Mouse (Mus musculus): ENCODE results near the gene Fam110a. TPM values are rescaled to one million over a fixed set of nuclear protein-coding genes. Genes with fewer than 3 reads are reported as not detected.

The Fam110a gene
- total RNA-seq, 2 experiments from 2014 or later, result 7.3 to 9.7 TPM

- DNase-seq (ENCODE audit: low spot score in 2 of 2), result no peak
Observed at GRCm38 (mm10) chr2:151972880-151973594, 7.0 kb downstream of the Fam110a start.

- DNase-seq (ENCODE audit: low spot score in 2 of 2), result no peak
Observed at GRCm38 (mm10) chr2:151971748-151972147, 8.3 kb downstream of the Fam110a start.

GRCm38 (mm10) chr2:151970191-151971172, 9.5 kb downstream of the Fam110a start:
- DNase-seq (ENCODE audit: low spot score in 2 of 2), result peak; percentile 48 to 79

- DNase-seq (ENCODE audit: low spot score in 2 of 2), result no peak
Observed at GRCm38 (mm10) chr2:151969396-151969795, 10.6 kb downstream of the Fam110a start.

- DNase-seq (ENCODE audit: low spot score in 2 of 2), result no peak
Observed at GRCm38 (mm10) chr2:151968986-151969385, 11.0 kb downstream of the Fam110a start.

GRCm38 (mm10) chr2:151968451-151968850, 11.6 kb downstream of the Fam110a start:
- no peak for DNase-seq (ENCODE audit: low spot score in 2 of 2)

GRCm38 (mm10) chr2:151967792-151968191, 12.2 kb downstream of the Fam110a start:
- no peak for DNase-seq (ENCODE audit: low spot score in 2 of 2)

GRCm38 (mm10) chr2:151967176-151967750, 12.8 kb downstream of the Fam110a start:
- no peak for DNase-seq (ENCODE audit: low spot score in 2 of 2)

GRCm38 (mm10) chr2:151964052-151964451, 16.0 kb downstream of the Fam110a start:
- no peak for DNase-seq (ENCODE audit: low spot score in 2 of 2)

GRCm38 (mm10) chr2:151963319-151963718, 16.7 kb downstream of the Fam110a start:
- no peak for DNase-seq (ENCODE audit: low spot score in 2 of 2)

GRCm38 (mm10) chr2:151962474-151962873, 17.5 kb downstream of the Fam110a start:
- DNase-seq (ENCODE audit: low spot score in 2 of 2), result peak; percentile 73 to 89

GRCm38 (mm10) chr2:151961284-151962196, 18.5 kb downstream of the Fam110a start:
- no peak for DNase-seq (ENCODE audit: low spot score in 2 of 2)

- DNase-seq (ENCODE audit: low spot score in 2 of 2), result no peak
Observed at GRCm38 (mm10) chr2:151959274-151959673, 20.7 kb downstream of the Fam110a start.

GRCm38 (mm10) chr2:151956500-151957137, 23.4 kb downstream of the Fam110a start:
- peak in 1 of 2 experiments; percentile 37 for DNase-seq (ENCODE audit: low spot score in 2 of 2)

- DNase-seq (ENCODE audit: low spot score in 2 of 2), result no peak
Observed at GRCm38 (mm10) chr2:151953665-151954064, 26.4 kb downstream of the Fam110a start.

- peak; percentile 43 to 59 for DNase-seq (ENCODE audit: low spot score in 2 of 2)
Observed at GRCm38 (mm10) chr2:151949082-151949774, 30.8 kb downstream of the Fam110a start.

- DNase-seq (ENCODE audit: low spot score in 2 of 2), result no peak
Observed at GRCm38 (mm10) chr2:151948311-151948710, 31.7 kb downstream of the Fam110a start.

- DNase-seq (ENCODE audit: low spot score in 2 of 2), result no peak
Observed at GRCm38 (mm10) chr2:151947617-151948016, 32.4 kb downstream of the Fam110a start.

- DNase-seq (ENCODE audit: low spot score in 2 of 2), result no peak
Observed at GRCm38 (mm10) chr2:151944106-151944505, 35.9 kb downstream of the Fam110a start.

Measured in layer of hippocampus, adult 18-20 months (tissue).